Mouse (Mus musculus) MEL (cell line): ENCODE results near the gene Kcnq4. TPM values are rescaled to one million over a fixed set of nuclear protein-coding genes. Genes with fewer than 3 reads are reported as not detected.

Source experiments
- DNase-seq: peaks from one replicate; pipeline ENCODE4 v3.0.0; 2011; ENCODE audit warnings: low read depth, low spot score
- H3K27ac ChIP-seq: 2 replicates; pipeline ENCODE4 v1.5.1; 2012; ENCODE audit warnings: low read depth, mild to moderate bottlenecking, control low read depth, low read length, moderate library complexity; ENCODE audit not compliant: control insufficient read depth
- H3K27me3 ChIP-seq, 2 experiments: fragments of 150-350 bp in 1 of 2; sonication (generic) in 1 of 2; 2 replicates each; pipeline ENCODE4 v1.6.1; 2012; ENCODE audit warnings: low read length in 2 of 2, mild to moderate bottlenecking in 2 of 2, improper control_type of control experiment in 1 of 2, moderate library complexity in 1 of 2; ENCODE audit not compliant: insufficient read depth in 2 of 2, control insufficient read depth in 1 of 2
- H3K36me3 ChIP-seq, 2 experiments: 2 replicates each; pipeline ENCODE4 v1.6.1; 2012 to 2014; ENCODE audit warnings: low read length in 2 of 2, improper control_type of control experiment in 1 of 2, inconsistent platforms in 1 of 2, mild to moderate bottlenecking in 1 of 2; ENCODE audit not compliant: insufficient read depth in 2 of 2, control insufficient read depth in 1 of 2
- H3K4me1 ChIP-seq, 2 experiments: fragments of 150-350 bp in 1 of 2; sonication (generic) in 1 of 2; 2 replicates each; pipeline ENCODE4 v1.6.1; 2012; ENCODE audit warnings: low read length in 2 of 2, improper control_type of control experiment in 1 of 2, mild to moderate bottlenecking in 1 of 2; ENCODE audit not compliant: insufficient read depth in 2 of 2, control insufficient read depth in 1 of 2
- H3K4me3 ChIP-seq, 2 experiments: fragments of 150-350 bp in 1 of 2; sonication (generic) in 1 of 2; 2 replicates each; pipeline ENCODE4 v1.5.1; 2012; ENCODE audit warnings: low read depth in 2 of 2, low read length in 2 of 2, mild to moderate bottlenecking in 2 of 2, moderate library complexity in 2 of 2, control low read depth in 1 of 2, improper control_type of control experiment in 1 of 2; ENCODE audit not compliant: control insufficient read depth in 1 of 2, insufficient read depth in 1 of 2
- H3K79me2 ChIP-seq: 2 replicates; pipeline ENCODE4 v1.6.1; 2012; ENCODE audit warnings: mild to moderate bottlenecking, low read length, moderate library complexity; ENCODE audit not compliant: control insufficient read depth, poor library complexity, insufficient read depth
- H3K9ac ChIP-seq: 2 replicates; pipeline ENCODE4 v1.6.1; 2012; ENCODE audit warnings: low read depth, mild to moderate bottlenecking, control low read depth, low read length, moderate library complexity; ENCODE audit not compliant: control insufficient read depth, poor library complexity, severe bottlenecking
- H3K9me3 ChIP-seq: fragments of 150-350 bp; sonication (generic); replicated peaks from 2 replicates; pipeline ENCODE4 v1.6.1; 2012; ENCODE audit warnings: mild to moderate bottlenecking, low read length, improper control_type of control experiment, moderate library complexity; ENCODE audit not compliant: insufficient read depth
- BHLHE40 ChIP-seq: IDR thresholded peaks from 2 replicates; pipeline ENCODE4 v1.6.1; 2012; ENCODE audit warnings: low read depth, mild to moderate bottlenecking, inconsistent platforms, low read length, improper control_type of control experiment, borderline replicate concordance
- CTCF ChIP-seq, 3 experiments: IDR thresholded peaks in 2 of 3; conservative IDR thresholded peaks in 1 of 3; 2 replicates each; pipeline ENCODE4 v1.5.1; 2011 to 2012; ENCODE audit warnings: low read length in 3 of 3, low read depth in 2 of 3, mild to moderate bottlenecking in 2 of 3, improper control_type of control experiment in 1 of 3, inconsistent platforms in 1 of 3, mixed read lengths in 1 of 3, moderate library complexity in 1 of 3; ENCODE audit not compliant: control insufficient read depth in 1 of 3, insufficient read depth in 1 of 3, poor library complexity in 1 of 3, severe bottlenecking in 1 of 3
- E2F4 ChIP-seq: IDR thresholded peaks from 2 replicates; pipeline ENCODE4 v1.6.1; 2011; ENCODE audit warnings: low read depth, low read length, improper control_type of control experiment, borderline replicate concordance
- EP300 ChIP-seq, 2 experiments: IDR thresholded peaks; 2 replicates each; pipeline ENCODE4 v1.6.1; 2011; ENCODE audit warnings: improper control_type of control experiment in 2 of 2, low read length in 2 of 2, low read depth in 1 of 2, mild to moderate bottlenecking in 1 of 2
- ETS1 ChIP-seq: IDR thresholded peaks from 2 replicates; pipeline ENCODE4 v1.6.1; 2012; ENCODE audit warnings: low read depth, mild to moderate bottlenecking, inconsistent platforms, low read length, improper control_type of control experiment, moderate library complexity
- GABPA ChIP-seq: IDR thresholded peaks from 2 replicates; pipeline ENCODE4 v1.6.1; 2012; ENCODE audit warnings: low read depth, mild to moderate bottlenecking, inconsistent platforms, low read length, improper control_type of control experiment, moderate library complexity
- GATA1 ChIP-seq: IDR thresholded peaks from 2 replicates; pipeline ENCODE4 v1.6.1; 2011; ENCODE audit warnings: low read depth, low read length, improper control_type of control experiment
- HCFC1 ChIP-seq: IDR thresholded peaks from 2 replicates; pipeline ENCODE4 v1.6.1; 2012; ENCODE audit warnings: low read depth, mild to moderate bottlenecking, inconsistent platforms, low read length, improper control_type of control experiment, moderate library complexity
- KAT2A ChIP-seq: conservative IDR thresholded peaks from 2 replicates; pipeline ENCODE4 v1.6.1; 2012; ENCODE audit warnings: low read depth, low read length, improper control_type of control experiment, inconsistent platforms
- MAX ChIP-seq: IDR thresholded peaks from 2 replicates; pipeline ENCODE4 v1.6.1; 2011; ENCODE audit warnings: low read length, improper control_type of control experiment
- MAZ ChIP-seq: IDR thresholded peaks from 2 replicates; pipeline ENCODE4 v1.6.1; 2012; ENCODE audit warnings: low read depth, mild to moderate bottlenecking, inconsistent platforms, low read length, improper control_type of control experiment
- MEF2A ChIP-seq: IDR thresholded peaks from 2 replicates; pipeline ENCODE4 v1.6.1; 2014; ENCODE audit warnings: low read depth, mild to moderate bottlenecking, inconsistent platforms, low read length, improper control_type of control experiment; ENCODE audit not compliant: poor library complexity, insufficient replicate concordance, severe bottlenecking; ENCODE audit errors: extremely low read depth
- MXI1 ChIP-seq: IDR thresholded peaks from 2 replicates; pipeline ENCODE4 v1.6.1; 2011; ENCODE audit warnings: mild to moderate bottlenecking, low read depth, low read length, improper control_type of control experiment
- MYC ChIP-seq: IDR thresholded peaks from 2 replicates; pipeline ENCODE4 v1.6.1; 2011; ENCODE audit warnings: low read depth, mild to moderate bottlenecking, low read length, improper control_type of control experiment, moderate library complexity
- NELFE ChIP-seq: IDR thresholded peaks from 2 replicates; pipeline ENCODE4 v1.6.1; 2011; ENCODE audit warnings: low read depth, low read length, improper control_type of control experiment
- NRF1 ChIP-seq: IDR thresholded peaks from 2 replicates; pipeline ENCODE4 v1.6.1; 2014; ENCODE audit warnings: low read depth, mild to moderate bottlenecking, inconsistent platforms, low read length, improper control_type of control experiment, moderate library complexity; ENCODE audit not compliant: poor library complexity, insufficient read depth, severe bottlenecking
- POLR2A ChIP-seq, 2 experiments: IDR thresholded peaks; 2 replicates each; pipeline ENCODE4 v1.6.1; 2011 to 2012; ENCODE audit warnings: low read length in 2 of 2, mild to moderate bottlenecking in 2 of 2, control low read depth in 1 of 2, improper control_type of control experiment in 1 of 2, low read depth in 1 of 2, moderate library complexity in 1 of 2; ENCODE audit not compliant: control insufficient read depth in 1 of 2, insufficient read depth in 1 of 2, poor library complexity in 1 of 2
- POLR2AphosphoS2 ChIP-seq: IDR thresholded peaks from 2 replicates; pipeline ENCODE4 v1.6.1; 2011; ENCODE audit warnings: low read length, improper control_type of control experiment
- POLR2AphosphoS5 ChIP-seq: IDR thresholded peaks from 2 replicates; pipeline ENCODE4 v1.6.1; 2012; ENCODE audit warnings: low read depth, borderline replicate concordance, mild to moderate bottlenecking, inconsistent platforms, low read length, moderate library complexity, mixed read lengths
- RAD21 ChIP-seq: IDR thresholded peaks from 2 replicates; pipeline ENCODE4 v1.6.1; 2011; ENCODE audit warnings: mild to moderate bottlenecking, low read depth, low read length, improper control_type of control experiment
- RCOR1 ChIP-seq: IDR thresholded peaks from 2 replicates; pipeline ENCODE4 v1.6.1; 2012; ENCODE audit warnings: low read depth, mild to moderate bottlenecking, inconsistent platforms, low read length, improper control_type of control experiment
- SIN3A ChIP-seq: IDR thresholded peaks from 2 replicates; pipeline ENCODE4 v1.6.1; 2012; ENCODE audit warnings: low read length, improper control_type of control experiment, inconsistent platforms
- TAL1 ChIP-seq: IDR thresholded peaks from 2 replicates; pipeline ENCODE4 v1.6.1; 2012; ENCODE audit warnings: mild to moderate bottlenecking, inconsistent platforms, low read length, moderate library complexity, mixed read lengths
- UBTF ChIP-seq: IDR thresholded peaks from 2 replicates; pipeline ENCODE4 v1.6.1; 2012; ENCODE audit warnings: low read depth, mild to moderate bottlenecking, inconsistent platforms, low read length, improper control_type of control experiment, moderate library complexity, borderline replicate concordance; ENCODE audit not compliant: insufficient read depth
- USF2 ChIP-seq, 2 experiments: IDR thresholded peaks; 2 replicates each; pipeline ENCODE4 v1.6.1; 2011 to 2012; ENCODE audit warnings: improper control_type of control experiment in 2 of 2, low read length in 2 of 2, borderline replicate concordance in 1 of 2, inconsistent platforms in 1 of 2, low read depth in 1 of 2, mild to moderate bottlenecking in 1 of 2; ENCODE audit not compliant: insufficient read depth in 1 of 2
- ZKSCAN1 ChIP-seq: IDR thresholded peaks from 2 replicates; pipeline ENCODE4 v1.6.1; 2012; ENCODE audit warnings: low read depth, mild to moderate bottlenecking, inconsistent platforms, low read length, improper control_type of control experiment, moderate library complexity
- ZNF384 ChIP-seq: IDR thresholded peaks from 2 replicates; pipeline ENCODE4 v1.6.1; 2012; ENCODE audit warnings: low read depth, mild to moderate bottlenecking, inconsistent platforms, low read length, improper control_type of control experiment
- polyA plus RNA-seq, 2 experiments: library from polyadenylated mRNA; stranded (reverse) in 1 of 2; unstranded in 1 of 2; fragments of >175 nt in 1 of 2; fragments of >200 nt in 1 of 2; gene quantifications; 2 replicates each; pipeline versions ENCODE4 v1.2.1 to v1.2.4; 2012; ENCODE audit warnings: low replicate concordance in 2 of 2, low read depth in 1 of 2; ENCODE audit not compliant: insufficient read length in 2 of 2, insufficient read depth in 1 of 2, missing spikeins in 1 of 2
- total RNA-seq: library from RNA; depleted of rRNA; stranded (reverse); fragments of 300-350 nt; gene quantifications from 2 replicates; pipeline ENCODE4 v1.2.3, GENCODE M21; 2012

Gene Kcnq4
- total and polyA plus RNA-seq, 3 experiments: 0.07 TPM; not detected in 2

GRCm38 (mm10) chr4:120713021-120713420 is 35.4 kb downstream of the Kcnq4 start:
- H3K9me3 ChIP-seq: no peaks in the 10 kb centered on the region
- peaks cover 0 to 2% of the 10 kb centered on the region in 2 experiments for H3K27me3 ChIP-seq
- TF ChIP-seq UBTF (no peak), KAT2A (no peak), SIN3A (no peak), MAZ (no peak), E2F4 (no peak), POLR2AphosphoS2 (no peak), USF2 (IDR thresholded peaks at IDR 0.05; ENCODE audit: borderline replicate concordance in 1 of 2, insufficient read depth in 1 of 2, low read depth in 1 of 2, low read length in 2 of 2) (no peak), ETS1 (no peak), ZKSCAN1 (no peak), MXI1 (no peak), POLR2A (IDR thresholded peaks at IDR 0.05; ENCODE audit: control insufficient read depth in 1 of 2, insufficient read depth in 1 of 2, low read depth in 1 of 2, low read length in 2 of 2, poor library complexity in 1 of 2) (no peak), POLR2AphosphoS5 (no peak), NRF1 (no peak), TAL1 (no peak), MEF2A (no peak)
- peaks cover 0 to 3% of the 10 kb centered on the region in 2 experiments; a peak in 1 of 4 replicates for H3K4me1 ChIP-seq
- H3K27ac ChIP-seq: no peak overlapping the region
- no peak for DNase-seq
- H3K9ac ChIP-seq: no peak overlapping the region
- H3K4me3 ChIP-seq: no peak overlapping the region
- H3K79me2 ChIP-seq: no peaks in the 10 kb centered on the region
- H3K36me3 ChIP-seq: no peaks in the 10 kb centered on the region

- no peaks in the 10 kb centered on the region for H3K79me2 ChIP-seq
- no peak overlapping the region for H3K27ac ChIP-seq
- H3K9me3 ChIP-seq: no peaks in the 10 kb centered on the region
- no peak overlapping the region for H3K4me3 ChIP-seq
- DNase-seq: no peak
- H3K9ac ChIP-seq: no peak overlapping the region
- H3K36me3 ChIP-seq: no peaks in the 10 kb centered on the region
- TF ChIP-seq GABPA: no peak
- no peak for TF ChIP-seq ZKSCAN1
- no peak for TF ChIP-seq ZNF384
- TF ChIP-seq NELFE: no peak
- no peak for TF ChIP-seq RCOR1
- no peak for TF ChIP-seq MAX
- TF ChIP-seq MYC: no peak
- no peak for TF ChIP-seq POLR2AphosphoS2
- TF ChIP-seq HCFC1: no peak
- no peak for TF ChIP-seq GATA1
- no peak for TF ChIP-seq RAD21
- TF ChIP-seq UBTF: no peak
- no peak for TF ChIP-seq MXI1
- TF ChIP-seq USF2 (IDR thresholded peaks at IDR 0.05; ENCODE audit: borderline replicate concordance in 1 of 2, insufficient read depth in 1 of 2, low read depth in 1 of 2, low read length in 2 of 2): no peak
- no peak for TF ChIP-seq CTCF (IDR thresholded peaks at IDR 0.05 in 2 of 3, conservative IDR thresholded peaks at IDR 0.05 in 1 of 3; ENCODE audit: control insufficient read depth in 1 of 3, insufficient read depth in 1 of 3, low read depth in 2 of 3, low read length in 3 of 3, poor library complexity in 1 of 3, severe bottlenecking in 1 of 3)
- TF ChIP-seq BHLHE40: no peak
- no peak for TF ChIP-seq EP300 (IDR thresholded peaks at IDR 0.05; ENCODE audit: low read depth in 1 of 2, low read length in 2 of 2)
- no peak for TF ChIP-seq TAL1
- peaks cover 0 to 3% of the 10 kb centered on the region in 2 experiments; a peak in 1 of 4 replicates for H3K4me1 ChIP-seq
- H3K27me3 ChIP-seq: peaks cover 0 to 2% of the 10 kb centered on the region in 2 experiments; a peak in 3 of 4 replicates
These were observed 36.2 kb downstream of the Kcnq4 start for GRCm38 (mm10) chr4:120712236-120712635.
